ENCODE assay signal across 21 mouse cellular contexts in the genomic region with DNA sequence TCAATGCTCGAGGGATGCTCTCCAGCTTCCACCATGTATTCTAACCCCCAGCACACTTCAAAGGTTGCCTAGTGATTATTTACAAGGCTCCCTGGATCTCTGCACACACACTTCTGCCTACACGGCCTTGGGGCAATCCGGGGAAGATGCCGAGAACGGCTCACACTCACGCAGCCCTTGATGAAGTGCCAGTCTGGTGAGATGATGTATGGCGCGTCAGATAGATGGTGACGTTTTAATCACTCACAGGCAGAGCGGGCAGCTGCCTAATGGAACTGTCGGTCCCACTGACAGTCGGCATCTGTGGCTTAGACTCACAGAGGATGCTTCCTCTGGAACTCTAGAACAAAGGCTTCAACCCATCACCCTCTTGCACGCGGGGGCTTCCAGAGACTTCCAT.
DNase-seq lines count a peak whose midpoint lies in the region; ATAC-seq lines count a peak whose summit lies in the region.
"Had no signal": no experiment of that assay in that cellular context is flagged by ENCODE, and none has a peak within 500 bp of the region (broad histone marks: within the 10 kb centered on the region; RNA-seq: fewer than 3 reads in every experiment).

No protein-coding gene starts in this region.

- H3K36me3 ChIP-seq in neural tube, embryonic 14.5 days (ENCODE audit: control insufficient read depth, insufficient read depth, low read length): no peaks in the 10 kb centered on the region
- no peaks in the 10 kb centered on the region for H3K36me3 ChIP-seq in hindbrain, embryonic 14.5 days (replicated peaks; ENCODE audit: control insufficient read depth, insufficient read depth)
- H3K36me3 ChIP-seq in forebrain, embryonic 10.5 days (replicated peaks): 0 out of 2 replicates have a peak, but pooled peaks cover 3% of the 10 kb centered on the region
- H3K36me3 ChIP-seq: embryonic facial prominence, embryonic 13.5 days; heart, embryonic 15.5 days; limb, embryonic 15.5 days had no signal

- no peaks in the 10 kb centered on the region for H3K9me3 ChIP-seq in neural tube, embryonic 14.5 days (ENCODE audit: control insufficient read depth, low read length)
- H3K9me3 ChIP-seq in hindbrain, embryonic 14.5 days (ENCODE audit: control insufficient read depth, low read length): 0 out of 2 replicates have a peak, but pooled peaks cover 1% of the 10 kb centered on the region
- peaks cover 7% of the 10 kb centered on the region for H3K9me3 ChIP-seq in forebrain, embryonic 10.5 days
- H3K9me3 ChIP-seq: embryonic facial prominence, embryonic 13.5 days; limb, embryonic 15.5 days had no signal

- H3K4me2 ChIP-seq in neural tube, embryonic 14.5 days (ENCODE audit: low read depth, low read length): no peak overlapping the region
- H3K4me2 ChIP-seq in hindbrain, embryonic 14.5 days (replicated peaks): no peak overlapping the region
- H3K4me2 ChIP-seq: embryonic facial prominence, embryonic 13.5 days; heart, embryonic 15.5 days; limb, embryonic 15.5 days had no signal

- peak; percentile 21; the same call in 1 of the 2 replicates for ATAC-seq in neural tube, embryonic 14.5 days (ENCODE audit: low read depth)
- ATAC-seq in hindbrain, embryonic 14.5 days (ENCODE audit: low FRiP score): no peak
- ATAC-seq in CD4-positive, CD25-positive, alpha-beta regulatory T cell, adult 4 months: no peak
- ATAC-seq: forebrain, embryonic 16.5 days had no signal

- peaks cover 19% of the 10 kb centered on the region for H3K4me1 ChIP-seq in neural tube, embryonic 14.5 days (ENCODE audit: control insufficient read depth, insufficient read depth, low read length)
- peaks cover 37% of the 10 kb centered on the region for H3K4me1 ChIP-seq in hindbrain, embryonic 14.5 days (replicated peaks; ENCODE audit: control insufficient read depth, insufficient read depth, low read length)
- peaks cover 26% of the 10 kb centered on the region for H3K4me1 ChIP-seq in forebrain, embryonic 10.5 days

- no peak overlapping the region for H3K27ac ChIP-seq in neural tube, embryonic 14.5 days (ENCODE audit: low read depth, low read length)
- peak overlapping the region; percentile 41; the same call in 1 of the 2 replicates for H3K27ac ChIP-seq in hindbrain, embryonic 14.5 days
- no peak overlapping the region for H3K27ac ChIP-seq in forebrain, embryonic 10.5 days
- H3K27ac ChIP-seq: embryonic facial prominence, embryonic 13.5 days; heart, embryonic 15.5 days; kidney, postnatal 0 days; limb, embryonic 15.5 days; stomach, postnatal 0 days had no signal

- no peak overlapping the region for H3K4me3 ChIP-seq in neural tube, embryonic 14.5 days (ENCODE audit: low read depth, low read length)
- no peak overlapping the region for H3K4me3 ChIP-seq in hindbrain, embryonic 14.5 days (replicated peaks; ENCODE audit: low read length)
- H3K4me3 ChIP-seq in forebrain, embryonic 10.5 days: no peak overlapping the region
- H3K4me3 ChIP-seq: embryonic facial prominence, embryonic 13.5 days; heart, embryonic 15.5 days; limb, embryonic 15.5 days; myocyte had no signal

- DNase-seq in embryo, embryonic 10.5 days (ENCODE audit: low spot score): peak; percentile 9
- DNase-seq in embryo, embryonic 11 days: no peak
- DNase-seq in neural tube, embryonic 10.5 days (ENCODE audit: extremely low spot score, low spot score): no peak
- peak; percentile 45 for DNase-seq in hindbrain, embryonic 14.5 days (ENCODE audit: low spot score)
- no peak for DNase-seq in forebrain, embryonic 10.5 days (ENCODE audit: extremely low spot score, low spot score)
- DNase-seq: B cell, adult 2 months; cerebellum, adult 18-20 months; cerebellum, postnatal 36 days; gastrocnemius, postnatal 36 days; kidney, adult 11 months; lung, postnatal 36 days; right cerebral cortex, adult 18-20 months had no signal

- no peak overlapping the region for H3K9ac ChIP-seq in neural tube, embryonic 14.5 days (replicated peaks; ENCODE audit: low read depth, low read length)
- no peak overlapping the region for H3K9ac ChIP-seq in hindbrain, embryonic 14.5 days
- H3K9ac ChIP-seq: embryonic facial prominence, embryonic 13.5 days; heart, embryonic 15.5 days; limb, embryonic 15.5 days had no signal

- 59% methylated on average over 14 of the region's 14 CpGs for WGBS in neural tube, embryonic 14.5 days
- 59% methylated on average over 14 of the region's 14 CpGs for WGBS in hindbrain, embryonic 14.5 days
- 93% methylated on average over 14 of the region's 14 CpGs for WGBS in forebrain, embryonic 10.5 days

- H3K27me3 ChIP-seq in neural tube, embryonic 14.5 days (ENCODE audit: control insufficient read depth, insufficient read depth, low read length): no peaks in the 10 kb centered on the region
- H3K27me3 ChIP-seq in hindbrain, embryonic 14.5 days (ENCODE audit: control insufficient read depth, insufficient read depth, low read length): no peaks in the 10 kb centered on the region
- no peaks in the 10 kb centered on the region for H3K27me3 ChIP-seq in forebrain, embryonic 10.5 days (ENCODE audit: poor library complexity, severe bottlenecking)
- H3K27me3 ChIP-seq: embryonic facial prominence, embryonic 13.5 days; limb, embryonic 15.5 days had no signal

Comparison
In these comparisons a context has a peak if more than half of its experiments do, and no peak if none do; other contexts are left out.
1. DNase-seq: peak in embryo, embryonic 10.5 days (single experiment) and hindbrain, embryonic 14.5 days (single experiment); none in embryo, embryonic 11 days (single experiment), neural tube, embryonic 10.5 days (single experiment) and forebrain, embryonic 10.5 days (single experiment).